Mouse (Mus musculus): ENCODE data around the gene Rnf213.

Gene Rnf213

GRCm38 (mm10) chr11:119435880-119436872, 43.3 kb downstream of the Rnf213 start:
- DNase-seq (ENCODE audit: low spot score in 2 of 2), result no peak

GRCm38 (mm10) chr11:119438776-119439175, 45.9 kb downstream of the Rnf213 start:
- no peak for DNase-seq (ENCODE audit: low spot score in 2 of 2)

GRCm38 (mm10) chr11:119442199-119442598, 49.3 kb downstream of the Rnf213 start:
- no peak for DNase-seq (ENCODE audit: low spot score in 2 of 2)

- no peak for DNase-seq (ENCODE audit: low spot score in 2 of 2)
Measured at GRCm38 (mm10) chr11:119443442-119443841, 50.5 kb downstream of the Rnf213 start.

- no peak for DNase-seq (ENCODE audit: low spot score in 2 of 2)
Measured at GRCm38 (mm10) chr11:119456097-119456496, 63.2 kb downstream of the Rnf213 start.

- no peak for DNase-seq (ENCODE audit: low spot score in 2 of 2)
Measured at GRCm38 (mm10) chr11:119477876-119478275, 85.0 kb downstream of the Rnf213 start.

GRCm38 (mm10) chr11:119490861-119491689, 98.2 kb downstream of the Rnf213 start, which contains the start of gene Endov:
Gene Endov (plus strand): TSS chr11:119491347.
- peak; percentile 94 to 99 for DNase-seq (ENCODE audit: low spot score in 2 of 2)

GRCm38 (mm10) chr11:119491690-119492087, 98.8 kb downstream of the Rnf213 start:
- no peak for DNase-seq (ENCODE audit: low spot score in 2 of 2)

GRCm38 (mm10) chr11:119492830-119493229, 99.9 kb downstream of the Rnf213 start:
- DNase-seq (ENCODE audit: low spot score in 2 of 2), result no peak

- no peak for DNase-seq (ENCODE audit: low spot score in 2 of 2)
Measured at GRCm38 (mm10) chr11:119493516-119493915, 100.6 kb downstream of the Rnf213 start.

- DNase-seq (ENCODE audit: low spot score in 2 of 2), result no peak
Measured at GRCm38 (mm10) chr11:119496147-119496546, 103.2 kb downstream of the Rnf213 start.

GRCm38 (mm10) chr11:119497451-119497850, 104.6 kb downstream of the Rnf213 start:
- DNase-seq (ENCODE audit: low spot score in 2 of 2), result no peak

GRCm38 (mm10) chr11:119499297-119499696, 106.4 kb downstream of the Rnf213 start:
- no peak for DNase-seq (ENCODE audit: low spot score in 2 of 2)

- no peak for DNase-seq (ENCODE audit: low spot score in 2 of 2)
Measured at GRCm38 (mm10) chr11:119500011-119500410, 107.1 kb downstream of the Rnf213 start.

- peak; percentile 43 to 60 for DNase-seq (ENCODE audit: low spot score in 2 of 2)
Measured at GRCm38 (mm10) chr11:119503675-119504074, 110.8 kb downstream of the Rnf213 start.

- DNase-seq (ENCODE audit: low spot score in 2 of 2), result no peak
Measured at GRCm38 (mm10) chr11:119506386-119506785, 113.5 kb downstream of the Rnf213 start.

- DNase-seq (ENCODE audit: low spot score in 2 of 2), result no peak
Measured at GRCm38 (mm10) chr11:119507772-119508171, 114.9 kb downstream of the Rnf213 start.

- DNase-seq (ENCODE audit: low spot score in 2 of 2), result no peak
Measured at GRCm38 (mm10) chr11:119509165-119509776, 116.4 kb downstream of the Rnf213 start.

GRCm38 (mm10) chr11:119513038-119513659, 120.2 kb downstream of the Rnf213 start:
- DNase-seq (ENCODE audit: low spot score in 2 of 2), result no peak

- DNase-seq (ENCODE audit: low spot score in 2 of 2), result no peak
Measured at GRCm38 (mm10) chr11:119514108-119514860, 121.4 kb downstream of the Rnf213 start.

Measured in urinary bladder, adult 18-20 months (tissue).